Mouse (Mus musculus) sigmoid colon, adult 10 weeks (tissue): ENCODE measurements around the gene Lrrk1. TPM values are rescaled to one million over a fixed set of nuclear protein-coding genes. Genes with fewer than 3 reads are reported as not detected.

Experiments used
- polyA plus RNA-seq: library from polyadenylated mRNA; stranded (reverse); fragments of 350-450 nt; fragmentation: Illumina TruSeq; extraction: RNeasy Lipid Tissue Mini Kit (QIAGEN cat#74804); gene quantifications from one replicate; pipeline ENCODE4 v1.2.3, GENCODE M21; 2014; ENCODE audit warnings: low read depth, low replicate concordance

The Lrrk1 gene
- 4.4 TPM for polyA plus RNA-seq

DNA sequence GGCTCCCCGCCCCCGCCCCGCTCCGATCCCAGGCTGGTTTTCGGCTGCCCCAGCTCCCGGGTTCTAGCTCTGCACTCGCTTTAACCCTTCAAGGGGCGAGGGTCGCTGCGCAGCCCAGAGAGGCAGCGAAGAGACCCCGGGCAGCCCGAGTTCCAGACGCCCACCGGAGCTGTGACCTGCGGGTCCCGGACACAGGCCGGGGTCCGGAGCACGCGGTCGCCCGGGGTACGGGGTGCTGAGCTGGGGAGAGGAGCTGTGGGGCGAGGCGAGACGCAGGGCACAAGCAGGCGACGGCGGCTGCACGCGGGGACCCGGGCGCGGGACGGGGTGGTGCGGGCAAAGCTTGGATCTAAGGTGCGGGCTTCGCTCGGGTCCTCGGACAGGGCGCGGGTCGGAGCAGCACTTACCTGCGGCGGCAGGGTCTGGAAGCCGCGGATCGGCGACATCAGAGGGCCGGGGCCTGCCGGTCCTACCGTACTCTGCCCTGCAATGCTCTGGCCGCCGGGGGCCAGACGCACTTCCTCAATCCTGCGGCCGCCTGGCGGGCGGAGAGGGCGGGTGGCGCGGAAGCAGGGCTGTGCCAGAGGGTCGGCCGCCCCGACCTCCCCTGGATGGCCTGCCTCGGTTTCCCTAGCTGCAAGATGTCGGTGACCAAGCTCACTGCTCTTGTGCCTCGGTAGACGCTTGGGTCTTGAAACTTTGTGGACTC lies at the start of gene Lrrk1:
Lrrk1 (minus strand) TSS at position 538 of the 709 bp plus-strand sequence.

GRCm38 (mm10) chr7:66427437-66428161 lies 39.4 kb upstream of the Lrrk1 start, which contains the start of gene Aldh1a3:
Gene Aldh1a3 (minus strand): TSS chr7:66427517.

GRCm38 (mm10) chr7:66365904-66366303 lies 22.2 kb downstream of the Lrrk1 start, which contains the start of gene Gm10974:
Gene Gm10974 (plus strand): TSS chr7:66365905.

Other genes starting within 250 kb of the Lrrk1 start
- not detected for gene Gm10974, start 22.4 kb downstream of the Lrrk1 start, polyA plus RNA-seq
- gene Aldh1a3, start 39.2 kb upstream of the Lrrk1 start, polyA plus RNA-seq, result 4.8 TPM